Mouse (Mus musculus) inflammation-experienced regulatory T-cells, adult 6 months (primary cell): Measurements from ENCODE around the gene Gm20825. TPM values are rescaled to one million over a fixed set of nuclear protein-coding genes. Genes with fewer than 3 reads are reported as not detected.
"Not testable (repeated sequence)": the region's sequence is repeated elsewhere in the genome, so short reads cannot be mapped to it uniquely, and the experiment has no call there.

Experiments used
- ATAC-seq: one replicate; pipeline ENCODE4 v1.8.0; 2017
- polyA plus RNA-seq, 3 experiments: library from polyadenylated mRNA; unstranded; fragments of 100-300 nt; shearing (Covaris generic); gene quantifications; one replicate each; pipeline ENCODE4 v1.2.1; 2017

The Gm20825 gene
- not detected for polyA plus RNA-seq

- not testable (repeated sequence) for ATAC-seq
These were observed at the start of gene Gm20825 for GRCm38 (mm10) chrY:8071407-8071806. Gene Gm20825 (minus strand): TSS chrY:8071507.

Other genes starting within 250 kb of the Gm20825 start
- not detected for gene Gm29049, start 74.3 kb downstream of the Gm20825 start, polyA plus RNA-seq
- not detected for gene Gm20824, start 186.4 kb upstream of the Gm20825 start, polyA plus RNA-seq